Mouse (Mus musculus) layer of hippocampus, adult 2 months (tissue): ENCODE measurements around the gene Lst1. TPM values are rescaled to one million over a fixed set of nuclear protein-coding genes. Genes with fewer than 3 reads are reported as not detected.

Experiments
- DNase-seq, 2 experiments: peaks; one replicate each; pipeline ENCODE4 v3.0.0; 2022; ENCODE audit warnings: low spot score in 2 of 2
- H3K27ac ChIP-seq: fragments of 200-600 bp; 2 replicates; pipeline ENCODE4 v1.8.1; 2022
- H3K4me3 ChIP-seq: fragments of 200-600 bp; 2 replicates; pipeline ENCODE4 v1.8.1; 2022; ENCODE audit warnings: mild to moderate bottlenecking
- CTCF ChIP-seq: fragments of 200-600 bp; conservative IDR thresholded peaks from 2 replicates; pipeline ENCODE4 v1.8.1; 2022; ENCODE audit warnings: antibody characterized with exemption, mild to moderate bottlenecking, moderate library complexity
- total RNA-seq, 2 experiments: library from RNA; stranded (reverse); gene quantifications; 2 replicates each; pipeline ENCODE4 v1.2.3; 2021

Gene Lst1
- total RNA-seq, 2 experiments from 2014 or later: 6.2 to 8.6 TPM

DNA sequence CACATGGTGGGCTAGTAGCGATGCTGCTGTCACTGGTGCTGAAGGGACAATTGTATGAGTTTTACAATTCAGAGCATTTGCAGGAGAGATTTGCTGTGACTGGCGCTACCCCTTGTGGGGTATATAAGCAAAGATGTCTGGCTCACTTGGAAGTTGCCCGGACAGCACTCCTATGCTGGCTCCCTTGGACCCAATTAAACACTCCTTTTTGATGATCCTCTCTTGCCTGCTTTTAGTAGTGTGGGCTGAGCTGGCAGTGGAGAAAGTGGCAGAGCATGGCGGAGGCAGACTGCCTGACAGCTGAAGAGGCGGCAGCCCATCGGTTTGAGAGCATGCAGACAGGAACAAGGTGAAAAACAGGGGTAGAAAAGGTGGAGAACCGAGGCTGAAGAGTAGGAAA, 20.4 kb downstream of the Lst1 start:
- Histone ChIP-seq H3K27ac (peak overlapping the region; percentile 81), H3K4me3 (no peak overlapping the region)
- no peak for TF ChIP-seq CTCF
- no peak for DNase-seq

DNA sequence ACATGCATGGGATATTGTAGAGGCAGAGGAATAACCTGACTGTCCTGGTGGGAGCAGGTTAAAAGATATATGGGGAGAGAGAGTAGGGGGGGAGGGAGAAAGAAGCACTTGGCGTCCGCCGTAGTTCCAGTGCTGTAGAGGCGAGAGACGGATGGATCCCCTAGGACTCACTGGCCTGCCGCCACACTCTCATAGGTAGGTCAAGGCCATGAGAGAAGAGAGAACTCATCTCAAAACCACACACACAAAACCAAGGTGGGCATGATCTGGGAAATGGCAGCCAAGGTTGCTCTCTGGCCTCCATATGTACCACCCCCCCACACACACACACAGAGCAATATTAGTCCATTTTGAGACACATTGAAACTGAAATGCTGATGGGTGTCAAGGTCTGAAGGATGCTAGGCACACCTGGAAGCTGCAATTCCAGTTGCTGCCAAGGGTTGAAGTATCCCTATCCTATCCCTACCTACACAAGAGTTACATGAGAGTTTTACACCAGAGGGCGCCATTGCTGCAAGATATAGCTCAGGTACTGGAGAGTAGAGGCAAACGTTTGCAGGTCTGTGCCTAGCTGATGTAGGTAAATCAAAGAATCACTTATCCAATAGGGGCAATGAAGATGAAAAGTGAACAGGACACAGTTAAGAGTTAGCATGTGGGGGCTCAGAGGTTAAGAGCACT, 21.7 kb downstream of the Lst1 start:
- Histone ChIP-seq H3K4me3 (no peak overlapping the region), H3K27ac (peak overlapping the region; percentile 99)
- TF ChIP-seq CTCF: peak; percentile 79
- peak; percentile 60 to 70 for DNase-seq

DNA sequence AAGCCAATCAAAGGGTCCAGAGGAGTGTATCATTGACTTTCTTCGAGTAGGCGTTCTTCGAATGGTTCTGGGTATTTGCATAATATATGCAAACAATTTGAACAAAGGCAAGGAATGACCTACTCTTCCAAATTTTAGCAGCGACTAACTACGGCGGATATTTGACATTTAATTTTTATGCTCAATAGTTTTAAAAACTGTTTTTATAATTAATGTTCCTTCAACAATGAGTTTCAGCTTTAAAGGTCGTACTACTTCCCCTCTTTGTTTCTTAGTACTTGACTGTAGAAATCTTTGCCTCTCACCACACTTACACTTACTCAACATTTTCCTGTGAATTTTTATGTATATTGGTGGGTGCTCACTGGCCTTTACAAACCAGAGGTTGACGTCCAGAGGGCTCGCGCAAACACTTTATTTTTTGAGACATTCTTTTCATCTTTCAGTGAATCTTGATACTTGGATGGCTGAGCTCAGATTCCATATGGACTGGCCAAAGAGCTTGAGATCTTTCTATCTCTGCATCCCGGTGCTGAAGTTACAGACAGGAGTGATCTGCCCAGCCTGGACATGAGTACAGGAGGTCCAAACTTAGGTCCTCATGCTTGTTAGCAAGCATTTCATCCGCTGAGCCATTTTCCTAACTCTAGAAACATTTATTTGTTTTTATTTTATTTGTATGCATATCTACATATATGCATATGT, 22.6 kb downstream of the Lst1 start:
- H3K27ac ChIP-seq: peak overlapping the region; percentile 99
- no peak for TF ChIP-seq CTCF
- DNase-seq: no peak
- H3K4me3 ChIP-seq: peak overlapping the region; percentile 89

DNA sequence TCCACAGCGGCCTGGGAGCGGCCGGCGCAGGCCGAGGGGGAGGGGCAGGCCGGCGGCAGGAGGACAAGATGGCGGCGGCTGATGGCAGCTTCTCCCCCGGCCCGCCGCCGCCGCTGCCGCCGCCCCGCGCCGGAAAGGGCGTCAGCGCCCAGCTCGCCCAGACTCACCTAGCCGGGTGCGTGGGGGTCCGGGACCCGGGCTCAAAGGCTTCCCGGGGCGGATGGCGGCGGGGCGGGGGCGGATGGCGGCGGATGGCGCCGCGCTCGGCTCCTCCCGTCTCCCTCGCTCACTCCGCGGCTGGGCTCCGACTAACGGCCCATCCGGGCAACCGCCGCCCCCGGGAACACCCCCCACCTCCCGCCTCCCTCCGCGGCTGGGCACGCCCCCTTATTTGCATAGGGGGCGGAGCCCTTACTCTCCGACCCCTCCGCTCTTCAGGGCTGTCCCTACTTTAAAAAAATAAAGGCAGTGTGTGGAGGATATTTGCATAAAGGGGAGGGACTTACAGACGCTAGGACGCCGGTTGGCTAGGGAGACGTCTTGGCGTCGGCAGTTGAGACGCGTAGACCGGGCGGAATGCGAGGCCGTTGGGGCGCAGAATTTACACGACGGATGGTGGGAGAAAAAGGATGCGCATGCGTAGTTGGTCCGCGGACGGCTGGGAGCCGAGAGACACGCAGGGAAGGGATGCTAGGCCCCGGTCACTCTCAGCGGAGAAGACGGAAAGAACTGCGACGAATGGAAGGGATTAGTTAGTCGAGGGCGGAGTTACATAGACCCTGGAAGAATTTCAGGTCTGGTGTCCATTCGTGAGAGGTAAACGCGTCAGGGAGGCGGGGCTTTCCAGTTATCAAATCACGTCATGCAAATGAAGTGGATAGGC, 23.4 kb downstream of the Lst1 start, which contains the start of gene Prrc2a:
TSS of gene Prrc2a (minus strand) at position 330 of the 883 bp plus-strand sequence.
- H3K4me3 ChIP-seq: peak within 1 kb of the TSS; percentile 89
- peak within 1 kb of the TSS; percentile 99 for H3K27ac ChIP-seq
- DNase-seq: peak; percentile 98 to 99
- no peak; the same call in 1 of the 2 replicates for TF ChIP-seq CTCF

DNA sequence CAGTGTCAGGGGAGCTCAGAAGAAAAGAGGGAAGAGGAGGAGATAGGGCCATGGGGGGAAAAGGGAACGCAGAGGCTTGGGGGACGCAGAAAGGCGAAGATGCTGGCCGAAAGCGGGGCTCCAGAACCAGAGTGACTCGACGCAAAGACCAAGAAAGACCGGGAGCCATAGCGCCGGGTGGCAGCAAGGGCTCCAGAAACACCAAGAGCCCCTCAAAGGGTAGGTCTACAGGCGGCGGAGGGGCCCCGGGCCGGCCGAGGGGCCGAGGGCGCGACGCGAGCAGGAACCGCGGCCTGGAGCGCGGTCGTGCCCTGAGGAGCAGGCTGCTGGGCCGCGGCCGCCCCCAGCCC, 24.0 kb downstream of the Lst1 start:
- no peak for TF ChIP-seq CTCF

DNA sequence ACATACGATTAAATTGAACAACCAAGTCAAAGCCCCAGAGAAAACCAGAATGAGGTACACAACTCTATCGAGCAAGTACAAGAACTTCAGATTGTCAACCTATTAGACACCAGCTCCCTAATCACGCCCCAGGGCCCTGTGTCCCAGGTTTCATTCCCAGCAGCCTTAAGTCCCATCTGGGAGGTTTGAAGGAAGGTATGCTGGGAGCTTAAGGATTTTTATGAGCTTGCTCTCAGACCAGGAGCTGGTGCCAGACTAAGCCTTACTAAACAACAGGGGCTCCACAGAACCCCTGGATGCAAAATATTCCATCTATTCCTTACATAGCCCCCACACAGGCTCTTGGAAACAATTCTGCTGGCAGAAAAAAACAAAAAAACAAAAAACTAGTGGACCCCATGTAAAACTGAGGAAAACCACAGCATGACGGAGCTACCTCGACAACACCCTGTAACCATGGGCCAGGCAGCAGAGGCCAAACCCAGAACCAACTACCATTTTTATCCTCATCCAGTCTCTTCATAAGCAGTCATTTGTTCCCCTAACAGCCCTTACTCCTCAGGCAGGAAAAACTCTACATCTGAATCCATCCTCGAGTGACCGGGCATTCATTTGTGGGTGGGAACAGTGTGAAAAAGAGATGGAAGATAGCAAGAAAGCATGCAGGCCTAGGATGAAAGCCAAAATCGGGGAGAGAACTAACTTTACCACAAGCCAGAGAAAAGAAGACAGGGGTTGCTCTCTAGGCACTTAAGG, 24.7 kb downstream of the Lst1 start:
- no peak for DNase-seq
- TF ChIP-seq CTCF: no peak
- peak overlapping the region; percentile 99 for H3K27ac ChIP-seq
- H3K4me3 ChIP-seq: peak overlapping the region; percentile 89

More for the DNA sequence above, 24.0 kb downstream of the Lst1 start:
- Histone ChIP-seq H3K27ac (peak overlapping the region; percentile 99), H3K4me3 (peak overlapping the region; percentile 89)
- no peak for DNase-seq

DNA sequence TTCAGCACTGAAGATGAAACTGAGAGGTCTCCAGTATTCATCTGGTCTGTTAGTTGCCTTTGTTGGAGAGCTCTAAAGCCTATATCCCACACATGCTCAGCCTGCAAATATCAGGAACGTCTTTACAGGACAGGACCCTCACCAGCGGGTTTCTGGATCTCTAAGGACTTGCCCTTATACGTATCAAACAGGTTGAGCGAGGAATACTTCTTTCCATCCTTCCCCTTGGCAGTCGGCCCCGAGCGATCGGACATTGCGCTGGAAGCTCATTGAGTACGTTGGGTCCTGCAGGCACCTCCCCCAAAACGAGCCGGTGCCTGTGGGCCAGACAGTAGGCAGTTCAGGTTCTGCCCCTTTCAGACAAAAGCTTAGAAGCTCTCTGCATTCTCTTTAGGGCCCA, 25.5 kb downstream of the Lst1 start:
- peak overlapping the region; percentile 89 for H3K4me3 ChIP-seq
- no peak for TF ChIP-seq CTCF
- H3K27ac ChIP-seq: peak overlapping the region; percentile 99
- no peak for DNase-seq

DNA sequence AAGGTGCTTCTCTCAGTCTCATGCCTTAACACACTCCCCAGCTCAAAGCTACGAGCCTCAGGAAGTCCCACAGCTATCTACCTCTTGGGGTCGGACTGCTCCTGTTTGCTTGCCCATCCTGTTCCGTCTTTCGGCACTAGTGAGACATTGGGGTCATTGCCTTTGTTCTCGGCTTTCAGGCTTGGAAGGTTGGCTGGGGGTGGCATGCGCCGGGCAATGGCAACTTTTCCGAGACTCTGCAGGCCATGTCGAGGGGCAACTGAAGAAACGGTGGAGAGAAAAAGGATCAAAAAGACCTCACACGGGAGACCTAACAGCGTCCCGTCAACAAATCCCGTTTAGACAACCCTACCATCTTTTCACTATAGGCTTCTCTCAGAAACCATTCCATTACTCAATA, 26.1 kb downstream of the Lst1 start:
- Histone ChIP-seq H3K4me3 (peak overlapping the region; percentile 89), H3K27ac (peak overlapping the region; percentile 99; the same call in 1 of the 2 replicates)
- TF ChIP-seq CTCF: no peak
- DNase-seq: no peak

DNA sequence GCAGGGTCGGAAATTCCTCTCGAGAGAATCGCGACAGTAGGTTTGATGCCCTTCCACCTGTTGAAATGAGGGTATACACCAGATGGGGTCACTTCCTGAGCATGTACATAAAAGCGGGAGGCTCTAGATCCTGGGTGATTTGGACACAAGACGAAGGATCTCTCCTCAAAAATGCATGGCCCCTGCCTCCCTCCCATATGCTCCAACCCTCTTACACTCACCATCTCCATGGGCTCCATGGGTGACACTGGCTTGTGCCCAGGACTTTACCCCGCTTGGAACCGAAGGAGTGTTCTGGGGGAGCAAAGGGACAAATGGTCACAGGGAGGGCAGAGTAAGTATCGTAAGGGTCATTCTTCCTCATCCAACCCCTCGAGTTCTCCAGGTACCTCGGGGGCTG, 26.8 kb downstream of the Lst1 start:
- Histone ChIP-seq H3K27ac (no peak overlapping the region), H3K4me3 (no peak overlapping the region)
- no peak for DNase-seq
- no peak for TF ChIP-seq CTCF

DNA sequence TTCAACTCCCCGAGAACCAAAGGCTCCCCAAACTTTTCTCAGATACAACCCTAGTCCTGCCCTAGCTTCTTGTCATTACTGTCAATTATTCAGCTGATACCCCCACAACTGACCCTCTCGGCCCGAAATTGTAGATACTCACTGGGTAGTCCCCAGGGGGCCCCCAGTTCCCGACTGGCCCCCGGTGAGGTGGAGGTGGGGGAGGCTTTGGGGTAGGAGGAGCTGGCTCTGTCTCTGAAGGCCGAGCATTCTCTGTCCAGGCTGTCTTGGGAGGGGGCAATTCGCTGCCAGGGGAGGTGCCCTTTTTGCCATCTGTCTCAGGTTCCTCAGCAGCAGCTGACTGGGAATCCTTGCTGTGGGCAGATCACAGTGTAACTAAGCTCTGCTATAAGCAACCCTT, 28.6 kb downstream of the Lst1 start:
- TF ChIP-seq CTCF: no peak
- H3K27ac ChIP-seq: no peak overlapping the region
- H3K4me3 ChIP-seq: no peak overlapping the region
- DNase-seq: no peak

DNA sequence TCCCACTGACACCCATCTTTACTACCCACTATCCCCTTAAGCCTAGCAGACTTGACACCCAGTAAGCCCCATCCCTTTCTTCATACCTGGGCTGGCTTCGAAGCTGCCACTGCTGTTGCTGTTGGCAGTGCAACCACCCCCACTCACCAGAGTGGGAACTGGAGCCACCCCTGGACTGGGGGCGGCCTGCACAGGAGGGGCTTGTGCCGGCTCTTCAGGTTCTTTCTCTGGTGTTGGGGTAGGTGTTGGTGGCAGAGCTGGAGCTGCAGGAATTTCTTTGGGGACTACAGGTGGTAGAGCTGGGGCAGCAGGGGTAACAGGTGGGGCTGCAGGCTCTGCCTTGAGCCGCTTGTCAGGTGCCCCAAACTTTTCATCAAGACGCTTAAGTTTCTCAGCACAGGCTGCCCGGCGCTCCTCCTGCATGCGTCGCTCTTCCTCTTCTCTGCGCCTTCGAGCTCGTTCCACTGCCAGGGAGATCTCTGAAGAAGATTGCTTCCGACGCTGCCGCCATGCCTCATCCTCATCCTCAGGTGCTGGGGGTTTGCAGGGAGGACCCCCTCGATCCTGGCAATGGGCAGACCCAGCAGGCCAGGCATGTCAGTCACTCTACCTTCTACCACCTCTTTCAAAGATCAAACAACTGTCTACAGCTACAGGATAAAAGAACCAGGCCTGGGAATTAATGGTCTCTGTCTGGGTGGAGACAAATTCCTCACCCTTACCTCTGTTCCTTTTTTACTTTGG, 29.2 kb downstream of the Lst1 start:
- Histone ChIP-seq H3K27ac (no peak overlapping the region), H3K4me3 (no peak overlapping the region)
- no peak for DNase-seq
- TF ChIP-seq CTCF: no peak
